8 mouse cellular contexts compared by ENCODE assay signal in the genomic region with DNA sequence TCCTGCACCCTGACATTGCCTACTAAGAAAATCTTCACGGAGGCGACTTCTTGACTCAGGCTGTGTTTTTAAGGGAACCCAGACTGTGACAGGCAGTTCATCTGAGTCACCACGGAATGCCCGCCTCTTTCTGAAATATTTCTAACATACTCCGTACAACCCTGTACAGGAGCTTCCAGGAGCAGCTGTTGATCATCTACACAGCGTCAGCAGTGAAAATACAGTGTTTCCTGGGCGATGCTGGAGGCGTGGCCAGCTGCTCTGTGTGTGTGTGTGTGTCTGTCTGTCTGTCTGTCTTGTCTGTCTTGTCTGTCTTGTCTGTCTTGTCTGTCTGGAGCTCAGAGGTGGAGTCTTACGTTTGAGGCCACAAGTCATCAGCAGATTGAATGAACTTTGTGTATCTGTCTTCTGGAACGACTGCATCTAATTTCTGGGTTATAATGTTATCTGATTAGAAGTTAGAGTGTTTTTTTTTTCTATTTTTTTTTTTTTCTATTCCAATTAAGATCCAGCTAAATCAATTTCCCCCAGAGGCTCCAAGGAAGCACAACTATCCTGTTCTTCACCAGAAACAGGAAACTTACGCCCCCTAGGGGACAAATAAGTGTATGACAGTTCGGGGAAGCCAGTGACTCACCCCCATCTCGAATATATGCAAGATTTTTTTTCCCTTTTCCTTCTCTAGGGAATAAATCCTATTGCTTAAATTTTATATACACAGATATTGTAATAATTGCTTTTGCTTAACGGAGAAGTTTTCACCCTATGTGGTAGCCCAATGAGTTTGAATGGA. TPM values are rescaled to one million over a fixed set of nuclear protein-coding genes. Genes with fewer than 3 reads are reported as not detected.
DNase-seq lines count a peak whose midpoint lies in the region; ATAC-seq and TF ChIP-seq lines count a peak whose summit lies in the region.

No protein-coding gene starts in this region.

- H3K36me3 ChIP-seq in heart, embryonic 12.5 days, result no peaks in the 10 kb centered on the region

- POLR2A ChIA-PET in Patski (lab: Charles Lee), result interaction anchor here (0.7 kb wide), 1 partner anchor 234 kb away, joined by 3 read pairs; no protein-coding TSS in a partner anchor

- no peak overlapping the region for H3K4me2 ChIP-seq in heart, embryonic 12.5 days

- ATAC-seq in heart, embryonic 12.5 days (ENCODE audit: insufficient number of reproducible peaks, low FRiP score), result no peak
- ATAC-seq in Patski, result peak; percentile 60
- ATAC-seq in erythroid progenitor cell, adult 5-6 weeks (replicated peaks; ENCODE audit: low FRiP score, poor library complexity, severe bottlenecking), result no peak

- CTCF ChIA-PET in Patski (lab: Charles Lee), result interaction anchor here (0.7 to 1.8 kb wide), 7 partner anchors 10 to 126 kb away, joined by 3 to 7 read pairs (median 3); no protein-coding TSS in a partner anchor

- H3K4me1 ChIP-seq in heart, embryonic 12.5 days (replicated peaks), result no peaks in the 10 kb centered on the region
- peaks cover 5% of the 10 kb centered on the region; the same call in 1 of the 2 replicates for H3K4me1 ChIP-seq in cortical plate, adult 2 months (ENCODE audit: control insufficient read depth, insufficient read depth, low read length)

- no peak overlapping the region for H3K4me3 ChIP-seq in heart, embryonic 12.5 days
- no peak overlapping the region for H3K4me3 ChIP-seq in cortical plate, adult 2 months (ENCODE audit: insufficient read depth, low read length)
- no peak overlapping the region for H3K4me3 ChIP-seq in layer of hippocampus, adult 2 months

- in situ Hi-C loops in Patski (cut with MboI; ENCODE audit: low pct_unique_long_range_greater_than_20kb), result no loop called here

- no peak overlapping the region for H3K27ac ChIP-seq in heart, embryonic 12.5 days (ENCODE audit: poor library complexity, severe bottlenecking)
- H3K27ac ChIP-seq in cortical plate, adult 2 months (ENCODE audit: insufficient read depth, low read length), result no peak overlapping the region
- H3K27ac ChIP-seq in layer of hippocampus, adult 2 months, result peak overlapping the region; percentile 58; the same call in 1 of the 2 replicates

- H3K9ac ChIP-seq in heart, embryonic 12.5 days, result no peak overlapping the region

- no peaks in the 10 kb centered on the region for H3K9me3 ChIP-seq in heart, embryonic 12.5 days (replicated peaks)

- no peak for TF ChIP-seq POLR2A in cortical plate, adult 2 months (IDR thresholded peaks at IDR 0.05; ENCODE audit: extremely low read depth, insufficient read depth, low read length)

- H3K27me3 ChIP-seq in heart, embryonic 12.5 days (replicated peaks), result peaks cover 19% of the 10 kb centered on the region
- H3K27me3 ChIP-seq in Patski, result peaks cover 22% of the 10 kb centered on the region

- 48% methylated on average over 14 of the region's 14 CpGs for WGBS in heart, embryonic 12.5 days

- DNase-seq in heart, adult 11 months, result peak; percentile 91
- peak; percentile 69 for DNase-seq in 3134 (ENCODE audit: extremely low read depth, insufficient read length, low spot score)
- no peak for DNase-seq in Patski (ENCODE audit: low read depth, low spot score)
- peak; percentile 70 to 78 for DNase-seq in layer of hippocampus, adult 2 months (ENCODE audit: low spot score in 2 of 2)
- peak; percentile 87 for DNase-seq in naive thymus-derived CD4-positive, alpha-beta T cell, adult 2 months (ENCODE audit: low read depth)

- TF ChIP-seq CTCF in Patski (IDR thresholded peaks at IDR 0.05), result peak; percentile 63
- TF ChIP-seq CTCF in cortical plate, adult 2 months (IDR thresholded peaks at IDR 0.05; ENCODE audit: extremely low read depth, insufficient read depth, low read length), result peak; percentile 60
- peak; percentile 90 for TF ChIP-seq CTCF in layer of hippocampus, adult 2 months (conservative IDR thresholded peaks at IDR 0.05)

RNA-seq across cellular contexts. Expression of a gene that starts 47.1 kb away (rescaled TPM):
- not detected in 2 replicates for polyA plus RNA-seq in heart, embryonic 12.5 days (2016; fragmentation: Nextera tagmentation; extraction: Ambion mirVana)
- polyA plus RNA-seq in Patski (2021), result not detected
- 0.02 TPM in 1 of 2 replicates, not detected in the other for polyA plus RNA-seq in cortical plate, adult 2 months (2012; rRNA removed)
- not detected for total RNA-seq in layer of hippocampus, adult 2 months (2021)
- total RNA-seq in erythroid progenitor cell, adult 5-6 weeks (2015; ENCODE audit: low replicate concordance), result 2.2 and 8.8 TPM in 2 replicates
- 2.2 TPM in 1 of 2 replicates, not detected in the other for total RNA-seq in erythroid progenitor cell, adult 5-6 weeks (2017; ENCODE audit: low replicate concordance)
